Mouse (Mus musculus): ENCODE measurements around the gene Dph5. TPM values are rescaled to one million over a fixed set of nuclear protein-coding genes. Genes with fewer than 3 reads are reported as not detected.
"Not testable (repeated sequence)": the region's sequence is repeated elsewhere in the genome, so short reads cannot be mapped to it uniquely, and the experiment has no call there.

Gene Dph5
- polyA plus RNA-seq, 1 experiment from 2014 or later: 25.1 TPM

- Histone ChIP-seq H3K9ac (no peak overlapping the region), H3K4me1 (no peaks in the 10 kb centered on the region), H3K27me3 (no peaks in the 10 kb centered on the region), H3K4me3 (no peak overlapping the region), H3K27ac (no peak overlapping the region), H3K9me3 (no peaks in the 10 kb centered on the region), H3K36me3 (0 out of 2 replicates have a peak, but pooled peaks cover 9% of the 10 kb centered on the region), H3K4me2 (replicated peaks) (no peak overlapping the region)
- WGBS: 86% methylated on average over 3 of the region's 3 CpGs
- ATAC-seq (ENCODE audit: insufficient number of reproducible peaks, insufficient read depth, low FRiP score, low TSS enrichment): no peak
These were observed 10.8 kb downstream of the Dph5 start for GRCm38 (mm10) chr3:115898354-115898948.

GRCm38 (mm10) chr3:115902301-115902956, 14.8 kb downstream of the Dph5 start:
- 76% methylated on average over 9 of the region's 9 CpGs for WGBS
- ATAC-seq (ENCODE audit: insufficient number of reproducible peaks, insufficient read depth, low FRiP score, low TSS enrichment): no peak

GRCm38 (mm10) chr3:115905067-115905466, 17.4 kb downstream of the Dph5 start:
- no peak overlapping the region for H3K4me3 ChIP-seq
- H3K36me3 ChIP-seq: 0 out of 2 replicates have a peak, but pooled peaks cover 4% of the 10 kb centered on the region
- H3K4me1 ChIP-seq: no peaks in the 10 kb centered on the region
- H3K4me2 ChIP-seq (replicated peaks): no peak overlapping the region
- no peaks in the 10 kb centered on the region for H3K27me3 ChIP-seq
- H3K9ac ChIP-seq: no peak overlapping the region
- H3K9me3 ChIP-seq: no peaks in the 10 kb centered on the region
- 95% methylated on average over 3 of the region's 3 CpGs for WGBS
- ATAC-seq (ENCODE audit: insufficient number of reproducible peaks, insufficient read depth, low FRiP score, low TSS enrichment): no peak
- no peak overlapping the region for H3K27ac ChIP-seq

More at GRCm38 (mm10) chr3:115902301-115902956, 14.8 kb downstream of the Dph5 start:
- Histone ChIP-seq H3K4me1 (no peaks in the 10 kb centered on the region), H3K9me3 (no peaks in the 10 kb centered on the region), H3K36me3 (0 out of 2 replicates have a peak, but pooled peaks cover 4% of the 10 kb centered on the region), H3K4me3 (no peak overlapping the region), H3K27me3 (no peaks in the 10 kb centered on the region), H3K27ac (no peak overlapping the region), H3K9ac (no peak overlapping the region), H3K4me2 (replicated peaks) (no peak overlapping the region)

DNA sequence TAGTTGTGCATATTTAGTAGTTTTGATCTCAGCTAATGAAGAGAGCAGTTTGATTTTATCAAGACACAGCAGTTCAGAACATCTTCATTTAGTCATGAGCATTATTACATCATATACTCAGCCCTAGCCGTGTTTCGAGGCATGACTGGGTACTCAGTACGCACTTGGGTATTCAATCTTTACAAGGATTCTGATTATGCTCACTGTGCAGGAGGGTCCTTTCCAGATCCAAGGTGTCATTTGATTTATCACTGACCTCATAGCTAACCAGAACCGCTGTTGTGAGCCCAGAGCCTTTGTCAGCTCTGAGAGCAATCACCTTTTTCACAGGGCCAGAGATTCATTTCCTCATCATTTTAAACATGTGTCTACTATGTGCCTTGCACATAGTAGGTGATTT, 17.9 kb downstream of the Dph5 start:
- no peak overlapping the region for H3K27ac ChIP-seq
- no peak overlapping the region for H3K9ac ChIP-seq
- no peaks in the 10 kb centered on the region for H3K27me3 ChIP-seq
- no peaks in the 10 kb centered on the region for H3K4me1 ChIP-seq
- H3K4me2 ChIP-seq (replicated peaks): no peak overlapping the region
- 96% methylated on average over 4 of the region's 4 CpGs for WGBS
- ATAC-seq (ENCODE audit: insufficient number of reproducible peaks, insufficient read depth, low FRiP score, low TSS enrichment): no peak
- H3K9me3 ChIP-seq: no peaks in the 10 kb centered on the region
- H3K4me3 ChIP-seq: no peak overlapping the region
- H3K36me3 ChIP-seq: 0 out of 2 replicates have a peak, but pooled peaks cover 4% of the 10 kb centered on the region

- H3K27ac ChIP-seq; H3K9me3 ChIP-seq; H3K4me2 ChIP-seq (replicated peaks); H3K4me1 ChIP-seq; H3K36me3 ChIP-seq; H3K4me3 ChIP-seq; ATAC-seq (ENCODE audit: insufficient number of reproducible peaks, insufficient read depth, low FRiP score, low TSS enrichment); H3K27me3 ChIP-seq; H3K9ac ChIP-seq: not testable (repeated sequence)
- WGBS: 96% methylated on average over 10 of the region's 11 CpGs
These were observed 19.8 kb downstream of the Dph5 start for GRCm38 (mm10) chr3:115907406-115907805.

DNA sequence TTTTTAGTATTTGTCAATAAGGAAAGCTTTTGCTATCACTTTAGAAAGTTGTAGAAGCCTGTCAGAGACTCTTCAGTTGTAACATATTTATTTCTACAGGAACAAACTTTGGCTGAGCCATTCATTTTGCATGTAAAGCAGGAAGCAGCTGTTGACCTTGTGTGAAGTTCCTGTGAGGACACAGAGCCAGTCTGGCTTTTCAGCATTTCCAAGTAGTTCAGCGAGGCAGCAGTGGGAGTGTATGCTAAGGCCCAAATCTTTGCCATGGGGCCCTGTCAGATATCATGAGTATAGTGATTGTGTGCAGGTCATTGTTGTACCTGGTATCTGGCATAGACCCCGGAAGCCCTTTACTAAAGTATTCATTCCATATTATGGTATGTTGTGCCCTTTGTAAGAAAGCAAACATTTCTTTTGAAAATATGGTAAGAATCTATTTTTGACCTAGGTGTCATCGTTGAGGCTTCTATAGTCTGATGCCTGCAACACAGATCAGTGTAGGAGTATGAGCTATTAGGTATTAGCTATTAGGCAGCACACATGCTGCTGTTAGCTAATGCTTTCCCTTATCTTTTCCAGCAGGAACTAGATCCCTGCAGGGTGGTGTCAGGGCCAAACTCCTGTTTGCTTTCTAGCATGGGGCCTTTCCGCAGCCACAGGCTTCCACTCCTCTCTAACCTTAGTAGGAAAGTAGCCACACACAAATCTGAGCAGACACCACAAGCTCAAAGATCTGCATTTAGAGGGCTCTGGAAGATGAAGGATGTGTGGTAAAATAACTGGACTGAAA, 37.0 kb downstream of the Dph5 start:
- ATAC-seq (ENCODE audit: insufficient number of reproducible peaks, insufficient read depth, low FRiP score, low TSS enrichment): no peak
- H3K27me3 ChIP-seq: no peaks in the 10 kb centered on the region
- 0 out of 2 replicates have a peak, but pooled peaks cover 6% of the 10 kb centered on the region for H3K36me3 ChIP-seq
- no peak overlapping the region for H3K9ac ChIP-seq
- H3K4me3 ChIP-seq: no peak overlapping the region
- H3K9me3 ChIP-seq: no peaks in the 10 kb centered on the region
- WGBS: 90% methylated on average over 4 of the region's 4 CpGs
- H3K4me1 ChIP-seq: no peaks in the 10 kb centered on the region
- H3K27ac ChIP-seq: no peak overlapping the region
- no peak overlapping the region for H3K4me2 ChIP-seq (replicated peaks)

- Histone ChIP-seq H3K9ac (no peak overlapping the region), H3K27ac (no peak overlapping the region), H3K4me1 (no peaks in the 10 kb centered on the region), H3K9me3 (no peaks in the 10 kb centered on the region), H3K27me3 (no peaks in the 10 kb centered on the region), H3K4me3 (no peak overlapping the region), H3K4me2 (replicated peaks) (no peak overlapping the region), H3K36me3 (0 out of 2 replicates have a peak, but pooled peaks cover 6% of the 10 kb centered on the region)
- WGBS: 90% methylated on average over 8 of the region's 8 CpGs
- ATAC-seq (ENCODE audit: insufficient number of reproducible peaks, insufficient read depth, low FRiP score, low TSS enrichment): no peak
These were observed 38.9 kb downstream of the Dph5 start for GRCm38 (mm10) chr3:115926531-115926930.

- H3K4me1 ChIP-seq: no peaks in the 10 kb centered on the region
- 0 out of 2 replicates have a peak, but pooled peaks cover 6% of the 10 kb centered on the region for H3K36me3 ChIP-seq
- WGBS: 88% methylated on average over 6 of the region's 6 CpGs
- H3K27ac ChIP-seq: no peak overlapping the region
- no peak for ATAC-seq (ENCODE audit: insufficient number of reproducible peaks, insufficient read depth, low FRiP score, low TSS enrichment)
- H3K4me3 ChIP-seq: no peak overlapping the region
- H3K9me3 ChIP-seq: no peaks in the 10 kb centered on the region
- H3K9ac ChIP-seq: no peak overlapping the region
- H3K4me2 ChIP-seq (replicated peaks): no peak overlapping the region
- H3K27me3 ChIP-seq: no peaks in the 10 kb centered on the region
These were observed 44.1 kb downstream of the Dph5 start for GRCm38 (mm10) chr3:115931701-115932100.

DNA sequence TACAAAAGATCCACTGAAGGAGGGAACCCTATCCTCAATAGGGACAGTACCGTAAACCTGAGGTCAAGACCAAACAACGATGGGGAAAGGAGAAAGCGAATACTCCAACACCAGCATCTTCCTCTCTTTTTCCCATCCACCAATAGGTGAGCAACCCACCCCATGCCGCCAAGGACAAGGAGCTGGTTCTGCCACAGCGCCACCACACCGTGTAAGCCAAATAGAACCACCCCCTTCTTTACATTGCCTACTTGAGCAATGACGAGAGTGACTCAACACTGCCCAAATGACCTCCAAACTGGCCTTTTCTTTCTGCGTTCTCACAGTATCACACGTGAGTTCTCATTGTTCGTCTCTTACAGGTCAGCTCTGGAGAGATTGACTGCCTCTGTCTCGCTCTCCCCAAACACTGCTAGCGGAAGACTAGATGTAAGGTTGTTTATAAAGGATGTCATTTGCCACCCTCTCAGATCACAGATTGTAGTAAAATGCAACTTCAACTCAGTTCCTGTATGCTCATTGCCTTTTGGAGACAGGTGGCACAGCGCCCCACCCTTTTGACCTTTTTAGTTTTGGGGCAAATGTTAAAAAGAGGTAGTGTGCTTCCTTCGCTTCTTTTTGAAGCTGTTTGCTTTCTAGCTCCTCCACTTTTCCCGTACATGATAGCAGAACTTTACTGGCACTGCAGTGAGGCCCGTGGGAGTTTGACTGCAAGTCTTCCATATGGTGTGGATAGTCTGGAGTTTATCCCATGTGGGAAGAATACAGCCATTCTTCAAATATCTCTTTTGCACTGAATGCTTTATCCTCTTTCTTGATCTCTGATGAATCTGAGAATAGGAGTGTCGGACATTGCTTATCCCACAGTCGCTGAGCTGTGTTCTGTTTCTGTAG, 45.9 kb downstream of the Dph5 start:
- no peak overlapping the region for H3K27ac ChIP-seq
- H3K4me2 ChIP-seq (replicated peaks): no peak overlapping the region
- no peaks in the 10 kb centered on the region for H3K9me3 ChIP-seq
- 0 out of 2 replicates have a peak, but pooled peaks cover 3% of the 10 kb centered on the region for H3K36me3 ChIP-seq
- no peaks in the 10 kb centered on the region for H3K4me1 ChIP-seq
- 92% methylated on average over 18 of the region's 18 CpGs for WGBS
- H3K4me3 ChIP-seq: no peak overlapping the region
- H3K27me3 ChIP-seq: no peaks in the 10 kb centered on the region
- H3K9ac ChIP-seq: no peak overlapping the region
- ATAC-seq (ENCODE audit: insufficient number of reproducible peaks, insufficient read depth, low FRiP score, low TSS enrichment): no peak

- Histone ChIP-seq H3K27me3 (no peaks in the 10 kb centered on the region), H3K4me1 (no peaks in the 10 kb centered on the region), H3K9ac (no peak overlapping the region), H3K4me3 (no peak overlapping the region), H3K4me2 (replicated peaks) (no peak overlapping the region), H3K36me3 (peaks cover 8% of the 10 kb centered on the region; the same call in 1 of the 2 replicates), H3K27ac (no peak overlapping the region), H3K9me3 (no peaks in the 10 kb centered on the region)
- WGBS: 62% methylated on average over 4 of the region's 4 CpGs
- no peak for ATAC-seq (ENCODE audit: insufficient number of reproducible peaks, insufficient read depth, low FRiP score, low TSS enrichment)
These were observed 49.3 kb downstream of the Dph5 start for GRCm38 (mm10) chr3:115936734-115937599.
